Mouse (Mus musculus): ENCODE results near the gene Tnfrsf8.

DNA sequence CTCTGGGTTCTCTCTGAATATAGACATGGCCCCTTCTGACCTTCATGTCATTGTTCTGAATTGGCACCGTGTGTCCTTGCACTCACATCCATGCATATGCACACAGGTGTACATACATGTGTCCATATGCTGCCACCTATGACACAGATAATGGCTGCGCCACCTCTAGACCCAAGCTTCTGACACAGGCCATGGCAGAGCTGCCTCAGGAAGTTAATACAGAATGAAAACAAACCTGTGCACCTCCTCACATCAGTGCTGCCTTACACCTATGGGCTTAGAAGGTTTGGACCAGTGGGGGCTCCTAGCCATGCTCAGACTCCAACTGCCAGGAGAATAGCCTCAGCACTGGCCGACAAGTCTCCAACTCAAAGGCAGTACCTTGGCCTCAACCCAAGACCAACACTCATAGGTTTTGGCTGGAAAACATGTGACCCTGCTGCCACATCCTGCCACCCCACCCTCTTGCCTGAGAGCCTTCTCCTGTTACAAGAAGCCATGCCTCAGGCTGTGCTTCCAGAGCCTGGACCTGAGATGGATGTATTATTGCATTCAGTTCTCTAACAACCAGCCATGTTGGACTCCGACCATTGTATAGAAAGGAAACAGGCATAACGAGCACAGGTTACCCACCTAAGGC, 85.3 kb downstream of the Tnfrsf8 start:
- TF ChIP-seq CTCF (IDR thresholded peaks at IDR 0.05; ENCODE audit: low read depth) = no peak
- TF ChIP-seq EP300 (IDR thresholded peaks at IDR 0.05; ENCODE audit: low read depth) = no peak
